Mouse (Mus musculus) inflammation-experienced regulatory T-cells (primary cell): ENCODE data around the gene Lrp5. TPM values are rescaled to one million over a fixed set of nuclear protein-coding genes. Genes with fewer than 3 reads are reported as not detected.

Experiments
- polyA plus RNA-seq, 2 experiments: library from polyadenylated mRNA; unstranded; fragments of 100-300 nt; shearing (Covaris generic); gene quantifications; one replicate each; pipeline ENCODE4 v1.2.1; 2017

The Lrp5 gene
- under 1 TPM; 0.08 to 0.66 TPM for polyA plus RNA-seq

DNA sequence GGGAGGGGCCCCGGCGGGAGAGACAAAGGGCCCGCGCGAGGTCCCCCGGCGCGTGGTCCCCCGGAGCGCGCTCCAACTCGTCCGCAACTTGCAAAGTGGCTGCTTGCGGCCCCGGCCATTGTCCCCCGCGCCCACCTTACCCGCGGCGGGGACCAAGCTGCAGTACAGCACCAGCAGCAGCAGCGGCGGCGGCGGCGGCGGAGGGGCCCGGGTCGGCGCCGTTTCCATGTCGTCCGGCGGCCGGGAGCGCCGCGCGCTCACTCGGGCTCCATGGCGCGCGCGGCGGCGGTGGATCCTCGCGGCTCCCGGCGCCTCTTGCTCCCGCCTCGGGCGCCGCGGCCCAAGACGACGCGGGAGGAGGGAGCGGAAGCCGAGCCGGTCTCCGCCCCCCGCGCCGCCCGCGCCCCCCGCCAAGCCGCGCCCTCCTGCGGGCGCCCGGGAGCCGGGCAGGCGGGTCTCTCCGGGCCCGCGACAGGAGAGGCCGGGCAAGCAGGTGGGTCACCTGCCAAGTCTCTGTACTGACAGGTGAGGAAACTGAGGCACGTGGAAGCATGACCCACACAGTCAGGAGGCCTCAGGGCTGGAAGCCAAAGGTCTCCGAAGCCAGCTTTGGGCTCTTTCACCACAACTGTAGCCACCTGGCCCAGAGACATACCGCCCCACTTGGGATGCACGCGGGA is at the start of gene Lrp5:
Lrp5 (minus strand) TSS at position 350 of the 680 bp plus-strand sequence.

GRCm38 (mm10) chr19:3708078-3709012 is 22.0 kb upstream of the Lrp5 start, which contains the start of gene 1810055G02Rik:
TSS of gene 1810055G02Rik (plus strand) at chr19:3708293.

DNA sequence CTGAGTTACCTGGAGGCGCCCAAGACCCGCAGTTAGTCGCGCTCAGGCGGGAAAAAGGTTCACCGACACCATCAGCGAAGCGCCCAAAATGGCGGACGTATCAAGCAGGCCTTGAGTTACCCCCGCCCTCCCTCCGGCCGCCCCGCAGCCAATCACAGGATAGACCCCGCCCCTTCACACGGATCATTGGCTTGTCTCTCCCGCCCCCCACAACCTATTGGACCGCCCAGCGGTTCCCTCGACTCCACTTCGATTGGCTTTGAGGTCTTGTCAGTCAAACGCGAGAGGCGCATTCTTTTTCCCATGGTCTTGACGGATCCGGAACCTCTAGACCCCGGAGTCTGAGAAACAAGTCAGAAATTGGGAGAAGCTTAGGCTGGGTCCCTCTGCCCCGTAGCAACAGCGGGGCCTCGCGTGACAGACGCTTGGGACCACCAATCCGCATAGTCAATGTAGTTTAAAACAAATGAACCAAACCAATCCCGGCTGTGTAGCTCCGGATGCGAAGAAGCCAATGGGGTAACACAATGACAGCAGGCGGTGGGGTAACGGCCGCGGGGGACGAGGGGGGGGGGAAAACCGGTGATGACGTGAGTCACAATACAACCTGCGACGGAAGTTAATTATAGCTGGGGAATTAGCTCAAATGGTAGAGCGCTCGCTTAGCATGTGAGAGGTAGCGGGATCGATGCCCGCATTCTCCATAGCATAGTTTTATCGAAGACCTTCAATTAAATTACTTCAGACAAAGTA is 110.6 kb downstream of the Lrp5 start, which contains the start of gene Ppp6r3:
Ppp6r3 (minus strand) TSS at position 118 of the 753 bp plus-strand sequence.

Other genes starting within 250 kb of the Lrp5 start
- 10 to 100 TPM; 64.9 to 67.1 TPM for gene Ppp6r3, start 110.8 kb downstream of the Lrp5 start, polyA plus RNA-seq
- 1 to 10 TPM; 5.7 to 6.7 TPM for gene 1810055G02Rik, start 21.7 kb upstream of the Lrp5 start, polyA plus RNA-seq
- gene Kmt5b, start 80.9 kb upstream of the Lrp5 start, polyA plus RNA-seq: 10 to 100 TPM; 84.1 to 84.2 TPM
- gene Chka, start 165.2 kb upstream of the Lrp5 start, polyA plus RNA-seq: 10 to 100 TPM; 15.3 to 18.1 TPM
- gene Tcirg1, start 220.6 kb upstream of the Lrp5 start, polyA plus RNA-seq: 10 to 100 TPM; 69.0 to 87.5 TPM
- 100 to 1,000 TPM; 135 to 181 TPM for gene Ndufs8, start 226.2 kb upstream of the Lrp5 start, polyA plus RNA-seq
- under 1 TPM; 0.34 to 0.40 TPM for gene Aldh3b1, start 243.2 kb upstream of the Lrp5 start, polyA plus RNA-seq
- 10 to 100 TPM; 45.3 to 51.4 TPM for gene Unc93b1, start 248.6 kb upstream of the Lrp5 start, polyA plus RNA-seq